Mouse (Mus musculus) adrenal gland, adult 18-20 months (tissue): ENCODE measurements around the gene Naip1. TPM values are rescaled to one million over a fixed set of nuclear protein-coding genes. Genes with fewer than 3 reads are reported as not detected.
"Not testable (repeated sequence)": the region's sequence is repeated elsewhere in the genome, so short reads cannot be mapped to it uniquely, and the experiment has no call there.

Source experiments
- DNase-seq, 2 experiments: peaks; one replicate each; pipeline ENCODE4 v3.0.0; 2021 to 2022; ENCODE audit warnings: low spot score in 2 of 2
- total RNA-seq, 2 experiments: library from RNA; stranded (reverse); gene quantifications; 1 replicate in 1 of 2; 2 replicates in 1 of 2; pipeline ENCODE4 v1.2.3; 2021

The Naip1 gene
- total RNA-seq, 2 experiments from 2014 or later = 0.10 to 0.30 TPM

GRCm38 (mm10) chr13:100402930-100403637 lies 49.6 kb downstream of the Naip1 start:
- DNase-seq = not testable (repeated sequence)

DNA sequence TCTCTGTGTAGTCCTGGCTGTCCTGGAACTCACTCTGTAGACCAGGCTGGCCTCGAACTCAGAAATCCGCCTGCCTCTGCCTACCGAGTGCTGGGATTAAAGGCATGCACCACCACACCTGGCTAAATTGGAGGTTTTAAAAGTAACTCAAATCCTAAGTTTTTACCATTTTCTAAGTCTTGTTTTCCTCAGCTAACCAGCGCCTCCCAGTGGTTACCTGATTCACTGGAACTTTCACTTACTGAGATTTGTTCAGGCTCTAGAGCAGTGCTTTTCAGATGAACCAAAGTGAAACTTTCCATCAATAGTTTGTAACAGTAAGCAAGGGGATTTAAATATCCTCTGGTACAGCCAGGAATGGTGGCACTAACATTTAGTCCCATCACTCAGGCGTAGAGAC lies 61.6 kb downstream of the Naip1 start:
- DNase-seq = peak; percentile 17 to 25

DNA sequence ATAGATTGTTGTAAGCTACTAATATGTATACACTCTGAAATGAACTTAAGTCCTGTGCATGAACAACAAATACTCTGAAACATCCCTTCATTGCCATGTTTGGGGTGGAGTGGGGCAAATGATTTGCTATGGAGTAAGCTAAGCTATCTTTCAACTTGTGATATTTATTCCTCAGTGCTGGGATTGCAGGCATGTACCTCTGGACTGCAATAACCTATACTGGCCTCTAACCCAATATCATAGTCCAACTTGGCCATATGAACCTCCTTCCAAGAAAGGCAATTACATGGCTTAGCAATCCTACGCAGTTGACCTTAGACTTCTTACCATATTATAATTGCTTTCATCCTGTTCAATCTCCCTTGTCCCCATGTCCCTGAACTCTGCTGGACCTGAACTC lies 82.1 kb downstream of the Naip1 start:
- no peak for DNase-seq

Other genes starting within 250 kb of the Naip1 start
- 1 to 10 TPM; 1.4 to 5.0 TPM for gene Naip5, start 206.5 kb downstream of the Naip1 start, total RNA-seq
- gene Naip6, start 135.2 kb downstream of the Naip1 start, total RNA-seq = under 1 TPM; 0.40 to 0.42 TPM
- gene Gtf2h2, start 39.7 kb upstream of the Naip1 start, total RNA-seq = 10 to 100 TPM; 27.8 to 31.4 TPM
- gene Ocln, start 99.8 kb upstream of the Naip1 start, total RNA-seq = 10 to 100 TPM in 1 of 2 experiments, 1 to 10 TPM in 1; 2.5 to 22.2 TPM
- gene Marveld2, start 164.1 kb upstream of the Naip1 start, total RNA-seq = under 1 TPM; 0.42 to 0.50 TPM
- 10 to 100 TPM; 70.0 to 71.9 TPM for gene Ak6, start 198.1 kb upstream of the Naip1 start, total RNA-seq
- 10 to 100 TPM; 21.3 to 21.8 TPM for gene Rad17, start 198.2 kb upstream of the Naip1 start, total RNA-seq
- 10 to 100 TPM; 12.7 to 13.5 TPM for gene Taf9, start 198.7 kb upstream of the Naip1 start, total RNA-seq
- 1 to 10 TPM in 1 of 2 experiments, under 1 TPM in 1; 0.66 to 1.3 TPM for gene Ccdc125, start 216.8 kb upstream of the Naip1 start, total RNA-seq